Mouse (Mus musculus) kidney, adult 2 months (tissue): Measurements from ENCODE around the gene Cdc42se2. TPM values are rescaled to one million over a fixed set of nuclear protein-coding genes. Genes with fewer than 3 reads are reported as not detected.

Experiments used
- DNase-seq: peaks from one replicate; pipeline ENCODE4 v3.0.0; 2021
- H3K27ac ChIP-seq: fragments of 200-500 bp; 2 replicates; pipeline ENCODE4 v1.5.1; 2012; ENCODE audit warnings: low read depth, low read length, control low read depth, inconsistent platforms; ENCODE audit not compliant: insufficient read depth
- H3K27me3 ChIP-seq: fragments of 200-500 bp; replicated peaks from 2 replicates; pipeline ENCODE4 v1.6.1; 2012; ENCODE audit warnings: mild to moderate bottlenecking, moderate library complexity, low read length, inconsistent platforms; ENCODE audit not compliant: control insufficient read depth, insufficient read depth
- H3K36me3 ChIP-seq: fragments of 200-500 bp; 2 replicates; pipeline ENCODE4 v1.6.1; 2012; ENCODE audit warnings: mild to moderate bottlenecking, moderate library complexity, low read length, inconsistent platforms; ENCODE audit not compliant: control insufficient read depth, insufficient read depth
- H3K4me1 ChIP-seq: fragments of 200-500 bp; 2 replicates; pipeline ENCODE4 v1.6.1; 2011; ENCODE audit warnings: low read length; ENCODE audit not compliant: control insufficient read depth, insufficient read depth
- H3K4me3 ChIP-seq: fragments of 200-500 bp; 2 replicates; pipeline ENCODE4 v1.5.1; 2011; ENCODE audit warnings: mild to moderate bottlenecking, low read depth, low read length, control low read depth; ENCODE audit not compliant: insufficient read depth
- CTCF ChIP-seq: fragments of 200-500 bp; conservative IDR thresholded peaks from 2 replicates; pipeline ENCODE4 v1.5.1; 2011; ENCODE audit warnings: low read depth, mild to moderate bottlenecking, control low read depth, low read length, moderate library complexity, mixed read lengths; ENCODE audit not compliant: insufficient read depth, insufficient read length
- POLR2A ChIP-seq: fragments of 200-500 bp; IDR thresholded peaks from one replicate; pipeline ENCODE4 v1.6.1; 2011; ENCODE audit warnings: low read depth, low read length, control low read depth
- WGBS: fragments of 180-500 bp; shearing (Covaris S2); methylation state at CpG from one replicate; pipeline ENCODE4 v1.1.7; 2018; 5-methylcytosine and 5-hydroxymethylcytosine counted together
- polyA plus RNA-seq: library from polyadenylated mRNA; depleted of rRNA; stranded (reverse); fragments of >200 nt; gene quantifications from 2 replicates; pipeline ENCODE4 v1.2.3, GENCODE M21; 2012

Gene Cdc42se2
- polyA plus RNA-seq, 1 experiment: 30.6 TPM

DNA sequence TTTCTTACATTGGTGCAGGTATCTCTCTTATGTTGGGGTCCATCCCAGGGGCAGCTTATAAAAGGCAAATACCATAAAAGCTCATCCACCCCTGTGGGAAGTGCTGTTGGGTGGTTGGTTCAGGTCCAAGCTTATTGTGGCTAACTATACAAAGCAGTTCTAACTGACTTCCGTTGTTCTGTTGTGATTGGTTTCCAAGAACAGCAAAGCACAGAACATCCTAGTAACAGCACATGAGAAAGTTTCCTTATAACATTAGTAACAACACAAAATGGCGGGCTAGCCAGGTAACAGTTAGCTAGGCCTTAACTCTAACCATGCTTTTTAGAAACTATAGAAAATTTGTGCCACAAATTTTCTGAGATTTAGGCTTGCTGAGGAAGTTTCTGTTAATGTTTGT lies 79.3 kb downstream of the Cdc42se2 start:
- Histone ChIP-seq H3K27ac (no peak overlapping the region), H3K36me3 (no peaks in the 10 kb centered on the region), H3K27me3 (no peaks in the 10 kb centered on the region), H3K4me3 (no peak overlapping the region), H3K4me1 (no peaks in the 10 kb centered on the region)
- DNase-seq: no peak
- 85% methylated on average over 2 of the region's 2 CpGs for WGBS
- no peak for TF ChIP-seq POLR2A
- no peak for TF ChIP-seq CTCF

DNA sequence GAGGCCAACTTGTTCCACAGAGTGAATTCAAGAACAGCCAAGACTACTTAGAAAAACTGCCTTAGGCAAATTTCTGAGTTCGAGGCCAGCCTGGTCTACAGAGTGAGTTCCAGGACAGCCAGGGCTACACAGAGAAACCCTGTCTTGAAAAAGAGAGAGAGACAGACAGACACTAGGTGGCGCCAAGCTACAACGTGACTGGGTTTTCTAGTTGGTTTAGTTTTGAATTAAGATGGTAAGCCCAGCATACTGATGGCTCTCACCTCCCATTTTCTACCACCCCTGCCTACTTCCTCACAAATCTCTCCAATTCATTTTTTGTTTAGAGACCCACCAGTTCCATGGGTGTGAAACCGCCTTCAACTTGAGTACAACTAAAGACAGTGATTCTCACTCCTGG lies 84.2 kb downstream of the Cdc42se2 start:
- DNase-seq: peak; percentile 79
- Histone ChIP-seq H3K27me3 (no peaks in the 10 kb centered on the region), H3K27ac (no peak overlapping the region), H3K4me1 (no peaks in the 10 kb centered on the region), H3K4me3 (no peak overlapping the region), H3K36me3 (no peaks in the 10 kb centered on the region)
- WGBS: 33% methylated on average over 4 of the region's 4 CpGs
- TF ChIP-seq POLR2A (no peak), CTCF (peak; percentile 55)

DNA sequence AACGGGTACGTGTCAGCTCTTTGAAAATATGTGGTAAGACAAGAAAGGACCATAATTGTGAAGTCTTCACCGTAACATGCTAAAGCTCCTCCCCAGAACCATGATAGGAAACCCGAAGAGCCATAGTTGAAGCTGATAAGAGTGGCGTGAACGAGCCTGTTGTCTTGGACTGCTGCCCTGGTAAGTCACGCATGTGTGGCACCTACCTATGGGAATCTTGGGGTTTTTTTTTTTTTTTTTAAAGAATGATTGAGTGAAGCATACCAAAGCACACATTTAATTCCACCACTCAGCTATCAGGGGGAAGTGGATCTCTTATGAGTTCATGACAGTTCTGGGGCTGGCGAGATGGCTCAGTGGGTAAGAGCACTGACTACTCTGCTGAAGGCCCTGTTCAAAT lies 85.6 kb downstream of the Cdc42se2 start:
- H3K27ac ChIP-seq: no peak overlapping the region
- H3K27me3 ChIP-seq: no peaks in the 10 kb centered on the region
- H3K4me1 ChIP-seq: no peaks in the 10 kb centered on the region
- H3K4me3 ChIP-seq: no peak overlapping the region
- H3K36me3 ChIP-seq: no peaks in the 10 kb centered on the region
- no peak for DNase-seq
- 85% methylated on average over 8 of the region's 8 CpGs for WGBS
- TF ChIP-seq POLR2A (no peak), CTCF (no peak)

DNA sequence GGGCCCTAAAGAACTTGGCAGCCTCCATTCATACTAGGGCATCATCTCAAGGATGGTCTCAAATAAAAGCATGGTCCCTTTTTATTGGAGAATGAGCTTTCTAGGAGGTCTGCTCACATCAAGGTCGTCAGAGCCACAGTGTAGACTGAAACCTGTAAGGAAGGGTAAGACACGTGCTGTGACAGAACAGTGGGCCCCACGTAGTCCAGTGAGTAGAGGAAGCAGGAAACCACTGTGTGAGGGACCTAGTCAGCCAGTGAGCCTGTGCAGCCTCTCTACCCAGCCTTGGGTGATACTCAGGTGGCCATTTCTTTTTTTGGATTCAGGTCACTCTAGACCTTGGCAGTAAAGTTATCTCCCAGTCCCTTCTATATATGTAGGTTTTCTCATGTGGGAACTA lies 87.5 kb downstream of the Cdc42se2 start:
- H3K27ac ChIP-seq: no peak overlapping the region
- DNase-seq: no peak
- H3K27me3 ChIP-seq: no peaks in the 10 kb centered on the region
- H3K4me1 ChIP-seq: no peaks in the 10 kb centered on the region
- no peaks in the 10 kb centered on the region for H3K36me3 ChIP-seq
- H3K4me3 ChIP-seq: no peak overlapping the region
- TF ChIP-seq POLR2A (no peak), CTCF (no peak)
- WGBS: 80% methylated on average over 3 of the region's 3 CpGs

DNA sequence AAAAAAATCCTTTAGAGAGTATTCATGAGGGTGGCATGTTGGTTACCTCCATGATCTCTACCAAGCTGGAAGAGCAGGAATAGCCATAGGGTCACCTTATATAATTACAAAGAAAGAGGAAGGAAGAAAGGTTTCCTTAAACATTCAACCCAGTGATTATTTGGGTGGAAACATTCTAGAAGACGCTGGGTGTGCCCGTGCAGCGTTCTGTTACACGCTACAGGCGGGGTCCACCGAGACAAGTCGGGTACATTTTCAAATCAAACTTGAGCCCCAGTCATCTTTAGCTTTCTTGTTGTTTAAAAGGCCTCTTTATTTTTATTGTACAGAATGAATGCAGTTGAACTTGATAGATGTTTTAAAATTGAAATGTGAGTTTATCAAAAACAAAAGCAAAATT lies 88.8 kb downstream of the Cdc42se2 start:
- DNase-seq: no peak
- Histone ChIP-seq H3K4me1 (no peaks in the 10 kb centered on the region), H3K36me3 (no peaks in the 10 kb centered on the region), H3K27ac (no peak overlapping the region), H3K4me3 (no peak overlapping the region), H3K27me3 (no peaks in the 10 kb centered on the region)
- WGBS: 89% methylated on average over 7 of the region's 7 CpGs
- TF ChIP-seq POLR2A (no peak), CTCF (no peak)

DNA sequence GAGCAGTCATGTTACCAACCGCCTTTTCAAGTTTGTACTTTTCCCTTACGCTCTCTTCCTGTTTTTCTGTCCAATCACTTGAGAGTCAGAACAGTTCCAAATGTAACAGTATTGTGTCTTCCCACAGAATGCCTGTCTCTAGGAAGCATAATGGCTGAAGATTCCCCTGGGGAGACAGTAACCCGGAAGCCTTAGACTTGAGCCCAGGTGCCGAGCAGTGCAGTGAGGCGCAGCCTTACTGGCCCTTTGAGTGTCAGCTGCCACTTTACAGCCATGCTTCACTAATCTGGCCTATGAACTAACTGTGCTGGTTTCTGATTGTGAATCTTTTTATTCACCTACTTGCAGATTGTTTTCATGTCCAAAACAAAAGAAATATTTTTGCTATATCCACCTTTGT lies 89.9 kb downstream of the Cdc42se2 start:
- DNase-seq: peak; percentile 45
- Histone ChIP-seq H3K27me3 (no peaks in the 10 kb centered on the region), H3K4me1 (no peaks in the 10 kb centered on the region), H3K36me3 (no peaks in the 10 kb centered on the region), H3K27ac (no peak overlapping the region), H3K4me3 (no peak overlapping the region)
- 56% methylated on average over 5 of the region's 5 CpGs for WGBS
- TF ChIP-seq POLR2A (no peak), CTCF (no peak)

DNA sequence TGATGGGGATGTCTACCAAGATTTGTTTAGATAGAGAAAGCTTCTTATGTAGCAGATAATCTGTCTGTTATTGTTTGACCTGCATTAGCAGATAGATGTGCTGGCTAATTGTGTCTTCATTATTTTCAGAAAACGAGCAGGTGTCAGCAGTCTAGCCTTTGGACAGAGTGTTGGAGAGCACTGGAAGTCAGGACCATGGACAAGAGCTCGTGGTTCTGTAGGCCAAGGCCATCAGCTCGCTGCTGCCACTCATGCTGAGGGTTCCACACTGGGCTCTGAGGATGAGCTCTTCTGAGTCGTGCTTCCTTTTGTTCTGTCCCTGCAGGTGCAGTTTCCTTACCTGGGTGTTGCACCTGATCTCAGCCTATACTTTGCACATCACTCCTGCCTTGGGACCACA lies 91.5 kb downstream of the Cdc42se2 start:
- 51% methylated on average over 4 of the region's 4 CpGs for WGBS
- peak; percentile 19 for DNase-seq
- Histone ChIP-seq H3K4me3 (no peak overlapping the region), H3K27ac (no peak overlapping the region), H3K4me1 (no peaks in the 10 kb centered on the region), H3K36me3 (peaks cover 1% of the 10 kb centered on the region; the same call in 1 of the 2 replicates), H3K27me3 (no peaks in the 10 kb centered on the region)
- TF ChIP-seq CTCF: no peak
- no peak for TF ChIP-seq POLR2A

DNA sequence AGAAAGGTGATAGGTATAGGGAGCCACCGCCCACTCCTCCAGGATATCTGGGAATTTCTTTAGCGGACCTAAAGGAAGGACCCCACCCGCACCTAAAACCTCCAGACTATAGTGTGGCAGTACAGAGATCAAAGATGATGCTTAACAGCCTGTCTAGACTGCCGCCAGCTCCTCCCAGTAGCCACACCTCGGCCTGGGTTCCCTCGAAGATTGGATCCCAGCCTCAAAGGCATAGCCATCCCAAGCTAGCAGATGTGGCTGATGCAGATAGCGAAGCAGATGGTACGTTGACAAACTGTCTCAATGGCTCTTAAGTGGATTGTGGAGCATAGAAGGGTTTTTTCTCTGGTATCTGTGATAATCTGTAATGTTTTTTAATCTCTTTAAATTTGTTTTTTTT lies 93.2 kb downstream of the Cdc42se2 start:
- Histone ChIP-seq H3K36me3 (peaks cover 1% of the 10 kb centered on the region; the same call in 1 of the 2 replicates), H3K27ac (no peak overlapping the region), H3K4me1 (no peaks in the 10 kb centered on the region), H3K27me3 (no peaks in the 10 kb centered on the region), H3K4me3 (no peak overlapping the region)
- 71% methylated on average over 8 of the region's 8 CpGs for WGBS
- TF ChIP-seq POLR2A (no peak), CTCF (no peak)
- no peak for DNase-seq
